Mouse (Mus musculus): ENCODE measurements around the gene Rint1.

The Rint1 gene

DNA sequence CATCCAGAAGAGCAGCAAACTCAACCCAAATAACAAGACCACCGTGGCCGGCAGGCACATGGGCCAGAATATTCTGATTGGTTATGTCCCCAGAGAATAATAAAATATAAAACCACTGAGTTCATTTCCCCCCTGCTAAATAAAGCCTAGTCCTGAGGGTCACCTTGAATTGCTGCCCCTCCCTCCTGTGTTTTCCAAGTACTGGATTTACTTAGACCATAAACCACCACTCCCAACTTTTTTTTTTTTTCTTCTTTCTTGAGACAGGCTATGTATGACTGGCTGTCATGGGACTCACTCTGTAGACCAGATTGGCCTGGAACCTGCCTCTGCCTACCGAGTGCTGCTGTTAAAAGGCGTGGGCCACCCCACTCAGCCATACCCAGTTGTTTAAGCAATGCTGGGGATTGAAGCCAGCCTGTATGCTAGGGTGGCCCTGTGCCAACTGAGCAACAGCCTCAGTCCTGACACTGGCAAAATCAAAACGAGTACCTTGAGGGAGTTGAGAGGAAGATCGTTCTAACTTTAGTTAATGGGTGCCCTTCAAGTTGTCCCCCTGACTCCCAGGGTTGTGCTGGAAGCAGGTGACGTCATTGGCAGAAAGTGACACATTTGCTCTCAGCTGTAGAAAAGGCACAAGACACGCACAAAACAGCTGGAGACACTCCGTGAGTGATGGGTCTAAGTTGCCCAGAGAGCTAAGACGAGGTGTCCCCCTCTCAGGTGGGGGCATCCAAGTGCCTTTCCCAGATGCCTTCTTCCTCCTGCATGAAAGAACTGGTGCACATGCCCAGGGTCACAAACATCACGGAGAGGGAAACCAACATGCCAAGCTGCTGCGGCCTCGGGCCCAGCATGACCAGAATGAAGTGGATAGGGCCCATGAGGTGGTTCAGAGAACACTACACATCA, 76.8 kb downstream of the Rint1 start:
- peak; percentile 42 for DNase-seq (ENCODE audit: low spot score)

DNA sequence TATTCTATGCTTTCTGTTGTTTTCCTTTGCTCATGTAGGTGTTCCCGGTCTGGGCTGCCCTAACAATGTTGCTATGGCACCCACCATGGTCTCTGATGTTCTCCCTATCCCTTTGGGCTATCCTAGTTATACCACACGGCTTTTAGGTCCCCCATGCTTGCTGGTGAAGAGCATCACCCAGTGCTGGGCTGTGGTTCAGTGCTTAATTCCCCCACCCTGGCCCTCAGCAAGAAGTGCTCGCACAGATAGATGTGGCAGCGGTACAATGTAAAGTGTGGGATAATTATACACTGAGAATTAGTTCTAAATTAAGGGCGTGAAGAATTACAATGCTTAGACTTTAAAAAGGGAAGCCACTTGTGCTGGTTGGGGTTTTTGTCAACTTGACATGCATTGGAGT, 78.4 kb downstream of the Rint1 start:
- DNase-seq (ENCODE audit: low spot score), result peak; percentile 14

All from testis, postnatal 10 days (tissue).